Mouse (Mus musculus) olfactory bulb, adult 2 months (tissue): ENCODE measurements around the gene Atp5j. TPM values are rescaled to one million over a fixed set of nuclear protein-coding genes. Genes with fewer than 3 reads are reported as not detected.
A peak's percentile ranks its signal among the peaks of the same experiment; 100 is the strongest.

Experiments
- H3K27ac ChIP-seq: fragments of 200-500 bp; 2 replicates; pipeline ENCODE4 v1.5.1; 2012; ENCODE audit warnings: low read depth, low read length; ENCODE audit not compliant: insufficient read depth
- H3K4me1 ChIP-seq: fragments of 200-500 bp; 2 replicates; pipeline ENCODE4 v1.6.1; 2012; ENCODE audit warnings: low read length; ENCODE audit not compliant: control insufficient read depth, insufficient read depth
- H3K4me3 ChIP-seq: fragments of 200-500 bp; 2 replicates; pipeline ENCODE4 v1.5.1; 2012; ENCODE audit warnings: mild to moderate bottlenecking, low read depth, low read length, moderate library complexity; ENCODE audit not compliant: insufficient read depth
- CTCF ChIP-seq: fragments of 200-500 bp; IDR thresholded peaks from 2 replicates; pipeline ENCODE4 v1.5.1; 2012; ENCODE audit warnings: low read depth, mild to moderate bottlenecking, low read length, moderate library complexity; ENCODE audit not compliant: insufficient read depth
- POLR2A ChIP-seq: fragments of 200-500 bp; IDR thresholded peaks from 2 replicates; pipeline ENCODE4 v1.6.1; 2012; ENCODE audit warnings: mild to moderate bottlenecking, low read depth, low read length, moderate library complexity; ENCODE audit not compliant: insufficient read depth
- WGBS: fragments of 180-500 bp; shearing (Covaris S2); methylation state at CpG from one replicate; pipeline ENCODE4 v1.1.7; 2018; 5-methylcytosine and 5-hydroxymethylcytosine counted together
- polyA plus RNA-seq: library from polyadenylated mRNA; stranded (reverse); fragments of >200 nt; gene quantifications from 2 replicates; pipeline ENCODE4 v1.2.4, GENCODE M21; 2012; ENCODE audit warnings: low replicate concordance; ENCODE audit not compliant: missing spikeins, insufficient read depth, insufficient read length

The Atp5j gene
- not detected in 2 replicates for polyA plus RNA-seq

GRCm38 (mm10) chr16:84835441-84835822 is at the start of gene Atp5j:
TSS of gene Atp5j (minus strand) at chr16:84835625.
- TF ChIP-seq CTCF, result no peak
- TF ChIP-seq POLR2A, result no peak; the same call in 1 of the 2 replicates
- Histone ChIP-seq H3K4me3 (peak within 1 kb of the TSS; percentile 98), H3K27ac (peak within 1 kb of the TSS; percentile 85), H3K4me1 (peaks cover 10% of the 10 kb centered on the region)
- under 1% methylated on average over 53 of the region's 57 CpGs for WGBS

- no peaks in the 10 kb centered on the region for H3K4me1 ChIP-seq
- 88% methylated on average over 8 of the region's 8 CpGs for WGBS
- H3K27ac ChIP-seq, result no peak overlapping the region
- TF ChIP-seq POLR2A, result no peak
- TF ChIP-seq CTCF, result no peak
- no peak overlapping the region for H3K4me3 ChIP-seq
These were observed 49.1 kb upstream of the Atp5j start for GRCm38 (mm10) chr16:84884572-84884971.

- 92% methylated on average over 8 of the region's 8 CpGs for WGBS
- Histone ChIP-seq H3K27ac (no peak overlapping the region), H3K4me3 (no peak overlapping the region), H3K4me1 (no peaks in the 10 kb centered on the region)
- TF ChIP-seq CTCF, result no peak
These were observed 46.4 kb upstream of the Atp5j start for GRCm38 (mm10) chr16:84881754-84882321.

GRCm38 (mm10) chr16:84881168-84881567 is 45.7 kb upstream of the Atp5j start:
- TF ChIP-seq CTCF (no peak), POLR2A (no peak)
- 93% methylated on average over 9 of the region's 9 CpGs for WGBS
- Histone ChIP-seq H3K27ac (no peak overlapping the region), H3K4me3 (no peak overlapping the region), H3K4me1 (0 out of 2 replicates have a peak, but pooled peaks cover 1% of the 10 kb centered on the region)

- TF ChIP-seq CTCF (peak; percentile 44; the same call in 1 of the 2 replicates), POLR2A (no peak)
- H3K4me1 ChIP-seq, result 0 out of 2 replicates have a peak, but pooled peaks cover 3% of the 10 kb centered on the region
- H3K4me3 ChIP-seq, result no peak overlapping the region
- H3K27ac ChIP-seq, result no peak overlapping the region
- 14% methylated on average over 5 of the region's 5 CpGs for WGBS
These were observed 43.7 kb upstream of the Atp5j start for GRCm38 (mm10) chr16:84879146-84879545.

GRCm38 (mm10) chr16:84876082-84876481 is 40.7 kb upstream of the Atp5j start:
- 0 out of 2 replicates have a peak, but pooled peaks cover 3% of the 10 kb centered on the region for H3K4me1 ChIP-seq
- 38% methylated on average over 8 of the region's 8 CpGs for WGBS
- H3K4me3 ChIP-seq, result no peak overlapping the region
- TF ChIP-seq POLR2A, result no peak
- no peak for TF ChIP-seq CTCF
- no peak overlapping the region for H3K27ac ChIP-seq

GRCm38 (mm10) chr16:84875718-84876035 is 40.3 kb upstream of the Atp5j start:
- WGBS, result 67% methylated on average over 7 of the region's 7 CpGs
- no peak for TF ChIP-seq CTCF
- TF ChIP-seq POLR2A, result no peak
- Histone ChIP-seq H3K4me1 (0 out of 2 replicates have a peak, but pooled peaks cover 3% of the 10 kb centered on the region), H3K27ac (no peak overlapping the region), H3K4me3 (no peak overlapping the region)

- Histone ChIP-seq H3K4me1 (0 out of 2 replicates have a peak, but pooled peaks cover 3% of the 10 kb centered on the region), H3K4me3 (no peak overlapping the region), H3K27ac (no peak overlapping the region)
- TF ChIP-seq POLR2A (no peak), CTCF (peak; percentile 22; the same call in 1 of the 2 replicates)
- 71% methylated on average over 24 of the region's 24 CpGs for WGBS
These were observed 39.7 kb upstream of the Atp5j start for GRCm38 (mm10) chr16:84875012-84875717.

- Histone ChIP-seq H3K4me3 (no peak overlapping the region), H3K27ac (no peak overlapping the region), H3K4me1 (0 out of 2 replicates have a peak, but pooled peaks cover 3% of the 10 kb centered on the region)
- TF ChIP-seq POLR2A (no peak), CTCF (no peak)
- 84% methylated on average over 8 of the region's 8 CpGs for WGBS
These were observed 38.4 kb upstream of the Atp5j start for GRCm38 (mm10) chr16:84873805-84874204.

- no peak overlapping the region for H3K27ac ChIP-seq
- no peak for TF ChIP-seq POLR2A
- TF ChIP-seq CTCF, result no peak
- H3K4me3 ChIP-seq, result no peak overlapping the region
- WGBS, result 87% methylated on average over 8 of the region's 8 CpGs
- no peaks in the 10 kb centered on the region for H3K4me1 ChIP-seq
These were observed 29.2 kb upstream of the Atp5j start for GRCm38 (mm10) chr16:84864656-84865055.
